Mouse (Mus musculus) left cerebral cortex, adult 11 months (tissue): ENCODE measurements around the gene Ptpn3.
"Not testable (repeated sequence)": the region's sequence is repeated elsewhere in the genome, so short reads cannot be mapped to it uniquely, and the experiment has no call there.

ENCODE experiments used
- DNase-seq: peaks from one replicate; pipeline ENCODE4 v3.0.0; 2022; ENCODE audit warnings: low spot score

Gene Ptpn3

DNA sequence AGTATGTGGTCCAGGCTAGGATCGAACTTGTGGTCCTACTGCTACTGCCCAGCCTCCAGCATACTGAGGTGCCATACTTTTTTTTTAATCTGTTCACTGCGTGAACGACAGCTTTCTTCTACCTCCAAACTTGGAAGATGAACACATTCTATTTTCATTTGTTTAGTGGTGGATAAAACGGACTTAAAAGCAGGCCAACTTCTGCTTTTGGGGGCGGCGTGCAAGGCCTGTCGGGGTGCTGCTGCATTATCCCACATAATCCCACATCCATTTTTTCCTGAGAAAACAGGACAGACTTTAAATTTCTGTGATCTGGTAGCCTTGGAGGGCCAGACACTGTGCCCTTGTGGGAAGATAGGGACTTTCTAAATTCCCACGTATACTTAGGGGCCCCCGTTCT is 83.9 kb downstream of the Ptpn3 start:
- DNase-seq, result no peak

DNA sequence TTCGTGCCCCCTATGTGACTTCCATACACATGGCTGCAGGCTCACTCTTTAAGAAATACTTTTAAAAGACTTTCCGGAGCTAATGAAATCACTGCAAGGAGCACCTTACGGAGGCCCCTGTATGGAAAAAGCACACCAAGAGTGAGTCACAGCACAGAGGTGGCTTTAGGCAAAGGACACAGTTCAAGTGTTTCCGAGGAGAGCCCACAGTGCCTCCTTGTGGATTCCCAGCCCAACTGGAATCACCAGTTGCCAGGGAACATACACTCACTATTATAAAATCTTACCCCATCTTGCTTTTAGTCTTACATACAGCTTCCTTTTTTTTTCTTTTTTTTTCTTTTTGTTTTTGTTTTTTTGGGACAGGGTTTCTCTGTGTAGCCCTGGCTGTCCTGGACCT is 85.1 kb downstream of the Ptpn3 start:
- no peak for DNase-seq

GRCm38 (mm10) chr4:57214852-57215251 is 86.8 kb downstream of the Ptpn3 start:
- no peak for DNase-seq

DNA sequence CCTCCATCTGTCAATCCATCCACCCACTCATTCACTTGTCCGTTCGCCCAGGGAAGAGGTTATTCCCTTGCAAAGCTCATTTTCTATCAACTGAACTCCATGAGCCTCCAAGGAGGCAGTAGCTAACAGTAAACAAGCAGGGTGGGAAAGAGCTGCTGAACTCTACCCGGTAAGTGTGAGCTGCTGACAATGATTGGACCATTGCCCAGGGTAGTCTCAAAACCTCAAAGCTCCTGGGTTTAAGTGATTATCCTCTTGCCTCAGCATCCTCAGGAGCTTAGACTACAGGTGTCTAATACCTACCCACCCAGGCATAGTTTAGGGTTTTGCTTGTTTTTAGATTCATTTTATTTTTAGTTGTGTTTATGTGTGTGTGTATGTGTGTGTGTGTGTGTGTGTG is 87.5 kb downstream of the Ptpn3 start:
- DNase-seq, result no peak

- no peak for DNase-seq
Measured at GRCm38 (mm10) chr4:57211706-57212105, 89.9 kb downstream of the Ptpn3 start.

DNA sequence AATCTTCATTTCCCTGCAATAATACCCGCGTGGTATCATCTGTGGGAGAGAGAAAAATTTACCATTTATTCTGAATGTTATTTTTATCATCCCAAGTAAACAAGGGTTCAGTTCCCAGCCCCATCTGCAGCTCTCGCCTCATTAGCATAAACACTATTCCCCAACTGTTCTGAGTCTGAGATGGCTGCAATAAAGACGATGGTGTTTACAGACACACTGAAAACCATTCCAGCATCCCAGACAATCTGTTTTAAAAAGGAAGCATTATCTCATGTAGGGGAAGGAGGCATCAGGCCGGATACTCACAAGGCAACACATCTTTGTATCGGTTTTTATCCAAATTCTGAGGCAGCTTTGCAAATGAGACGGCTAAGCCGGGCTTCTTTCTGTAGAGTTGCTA is 95.7 kb downstream of the Ptpn3 start:
- DNase-seq, result no peak

GRCm38 (mm10) chr4:57204780-57205179 is 96.9 kb downstream of the Ptpn3 start:
- no peak for DNase-seq

DNA sequence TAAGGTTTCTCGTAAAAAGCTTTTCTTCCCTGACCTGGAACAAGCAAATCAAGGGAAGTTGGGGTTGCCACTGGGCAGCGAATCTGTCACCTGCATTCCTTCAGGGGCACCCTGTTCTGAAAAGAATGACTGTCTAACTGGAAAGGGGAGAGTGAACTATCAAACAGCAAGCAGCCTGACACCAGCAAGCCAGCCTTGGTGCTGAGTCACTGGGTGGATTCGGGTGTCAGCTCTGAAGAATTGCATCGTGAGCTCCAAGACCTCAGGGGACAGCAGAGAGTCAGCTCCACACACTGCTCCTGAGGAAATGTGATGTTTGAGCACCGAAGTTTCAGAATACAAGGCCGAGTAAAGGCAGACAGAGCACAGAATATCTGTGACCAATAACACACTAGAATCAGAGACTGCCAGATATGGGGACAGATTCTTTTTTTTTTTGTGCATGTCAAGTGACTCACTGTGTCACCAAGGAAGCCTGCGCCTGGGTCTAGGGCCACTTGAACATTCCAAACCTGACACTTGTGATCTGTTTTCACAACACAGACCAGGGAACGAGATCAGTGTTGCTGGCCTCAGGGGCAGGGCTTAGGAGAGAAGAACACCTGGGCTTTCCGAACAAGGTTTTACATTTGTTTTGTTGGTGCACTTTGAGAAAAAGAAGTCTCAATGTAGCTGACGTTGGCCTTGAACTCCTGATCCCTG is 98.8 kb downstream of the Ptpn3 start:
- no peak for DNase-seq

DNA sequence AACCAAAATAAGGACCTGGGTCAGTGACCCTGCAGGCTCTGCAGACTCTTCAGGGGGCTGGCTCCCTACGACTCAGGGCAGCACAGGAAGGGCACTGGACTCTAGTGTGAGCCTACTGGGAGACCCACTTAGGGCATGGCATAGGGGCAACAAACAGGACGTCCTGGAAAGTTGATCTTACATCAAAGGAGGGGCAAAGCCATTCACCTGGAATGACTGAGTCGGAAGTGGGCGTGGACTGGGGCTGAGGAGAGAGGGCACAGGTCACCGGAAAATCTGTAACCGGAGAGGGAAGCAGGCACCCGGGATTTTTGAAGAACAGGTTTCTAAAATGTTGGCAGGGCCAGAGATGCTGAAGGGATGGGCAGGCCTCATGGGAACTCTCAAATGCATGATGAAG is 99.5 kb downstream of the Ptpn3 start:
- DNase-seq, result no peak

DNA sequence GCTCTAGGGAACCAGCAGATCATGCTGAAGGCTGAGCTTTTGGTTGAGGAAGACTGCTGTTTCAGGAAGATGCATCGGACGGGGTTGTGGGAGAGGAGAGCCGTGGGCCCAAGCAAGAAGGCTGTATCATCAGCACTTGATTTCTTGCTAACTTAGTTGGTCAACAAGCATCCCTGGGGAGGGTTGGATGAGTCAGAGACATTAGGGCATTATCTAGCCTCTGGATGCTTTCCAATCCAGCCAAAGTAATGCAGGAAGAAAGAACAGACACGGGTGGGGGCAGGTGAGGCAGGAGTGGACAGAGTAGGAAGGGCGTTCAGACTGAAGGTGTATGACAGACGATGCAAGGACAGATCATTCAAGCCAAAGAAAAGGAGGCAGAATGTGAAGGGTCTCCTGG is 101.0 kb downstream of the Ptpn3 start:
- DNase-seq, result no peak

DNA sequence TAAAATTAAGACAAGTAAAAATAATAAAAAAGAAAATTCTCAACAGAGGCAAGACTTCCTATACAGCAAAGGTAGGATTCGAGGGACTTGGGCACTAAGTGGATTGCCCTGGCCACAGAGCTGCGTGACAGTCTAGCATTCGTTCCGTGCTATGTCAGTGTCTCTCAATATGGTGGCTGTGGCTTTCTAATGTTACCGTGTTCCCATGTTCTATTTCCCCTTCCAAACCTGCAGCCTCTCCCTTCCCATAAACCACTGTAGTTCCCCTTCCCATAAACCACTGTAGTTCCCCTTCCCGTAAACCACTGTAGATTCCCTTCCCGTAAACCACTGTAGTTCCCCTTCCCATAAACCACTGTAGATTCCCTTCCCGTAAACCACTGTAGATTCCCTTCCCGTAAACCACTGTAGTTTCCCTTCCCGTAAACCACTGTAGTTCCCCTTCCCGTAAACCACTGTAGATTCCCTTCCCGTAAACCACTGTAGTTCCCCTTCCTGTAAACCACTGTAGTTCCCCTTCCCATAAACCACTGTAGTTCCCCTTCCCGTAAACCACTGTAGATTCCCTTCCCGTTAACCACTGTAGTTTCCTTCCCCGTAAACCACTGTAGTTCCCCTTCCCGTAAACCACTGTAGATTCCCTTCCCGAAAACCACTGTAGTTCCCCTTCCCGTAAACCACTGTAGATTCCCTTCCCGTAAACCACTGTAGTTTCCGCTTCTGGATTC is 102.8 kb downstream of the Ptpn3 start:
- DNase-seq, result not testable (repeated sequence)

DNA sequence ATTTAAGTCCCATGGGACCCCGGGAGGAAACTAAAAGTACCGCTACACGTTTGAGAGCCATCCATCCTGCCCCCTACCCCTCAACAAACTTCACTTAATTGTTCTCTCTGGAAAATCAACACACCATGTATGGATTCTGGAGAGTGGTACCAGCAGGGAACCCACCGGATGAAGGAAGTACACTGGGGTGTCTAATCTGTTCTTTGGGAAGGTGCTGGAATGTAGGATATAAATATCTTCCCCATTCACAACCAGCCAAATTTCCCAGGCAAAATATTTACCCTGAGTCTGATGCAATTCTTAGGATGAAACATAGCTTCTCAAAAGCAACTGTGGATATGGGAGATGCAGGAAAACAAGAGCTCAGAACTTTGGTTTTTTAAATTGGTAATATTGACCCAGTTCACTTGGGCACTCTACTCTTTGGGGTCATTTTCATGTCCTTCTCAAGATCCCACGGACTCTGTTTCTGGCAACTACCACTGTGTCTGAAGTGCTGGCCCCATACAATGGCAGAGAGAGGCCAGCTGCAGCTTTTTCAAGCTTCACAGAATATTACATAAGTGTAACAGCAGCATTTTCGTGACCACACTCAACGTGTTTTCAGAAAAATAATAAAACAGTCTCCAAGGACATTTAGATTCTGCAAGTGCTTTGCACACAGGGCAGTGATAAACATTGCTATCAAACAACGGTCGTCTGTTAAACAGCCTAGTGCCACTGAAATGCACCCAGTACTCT is 109.9 kb downstream of the Ptpn3 start:
- no peak for DNase-seq

- DNase-seq, result no peak
Measured at GRCm38 (mm10) chr4:57189881-57190280, 111.8 kb downstream of the Ptpn3 start.

DNA sequence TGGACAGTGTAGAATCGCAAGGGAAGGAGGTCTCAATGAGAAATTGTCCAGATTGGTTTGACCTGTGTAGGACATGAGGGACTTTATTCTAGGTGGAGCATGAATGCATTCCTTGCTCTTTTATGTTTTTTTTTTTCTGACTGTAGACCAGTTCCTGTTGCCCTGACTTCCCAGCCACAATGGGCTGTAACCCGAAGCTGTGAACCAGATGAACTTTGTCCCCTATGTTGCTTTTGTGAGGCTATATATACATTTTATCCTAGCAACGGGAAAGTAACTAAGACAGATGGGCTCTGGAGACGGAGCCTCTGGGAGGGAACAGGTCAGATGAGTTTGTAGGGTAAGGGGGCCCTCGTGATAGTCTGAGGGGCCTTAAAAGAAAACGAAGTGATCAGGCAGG is 115.6 kb downstream of the Ptpn3 start:
- DNase-seq, result no peak

GRCm38 (mm10) chr4:57185462-57185861 is 116.2 kb downstream of the Ptpn3 start:
- DNase-seq, result no peak

- DNase-seq, result no peak
Measured at GRCm38 (mm10) chr4:57183493-57183892, 118.1 kb downstream of the Ptpn3 start.

DNA sequence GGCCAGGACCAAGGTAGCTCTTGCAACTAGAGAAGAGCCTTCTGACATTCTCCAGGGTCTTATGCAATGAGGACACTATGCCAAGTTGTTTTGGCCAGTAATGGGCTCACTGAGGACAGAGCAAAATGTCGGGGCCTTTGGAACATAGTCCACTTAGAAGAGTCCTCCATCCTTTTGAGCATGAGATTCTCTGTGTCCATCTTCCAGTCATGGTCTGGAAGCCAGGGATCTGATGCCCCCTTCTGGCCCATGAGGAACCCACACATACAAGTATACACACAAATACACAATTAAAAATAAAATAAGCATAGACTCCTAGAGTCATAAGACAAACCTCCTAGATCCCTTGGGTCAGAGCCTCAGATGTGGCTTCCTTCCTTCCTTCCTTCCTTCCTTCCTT is 120.1 kb downstream of the Ptpn3 start:
- no peak for DNase-seq

DNA sequence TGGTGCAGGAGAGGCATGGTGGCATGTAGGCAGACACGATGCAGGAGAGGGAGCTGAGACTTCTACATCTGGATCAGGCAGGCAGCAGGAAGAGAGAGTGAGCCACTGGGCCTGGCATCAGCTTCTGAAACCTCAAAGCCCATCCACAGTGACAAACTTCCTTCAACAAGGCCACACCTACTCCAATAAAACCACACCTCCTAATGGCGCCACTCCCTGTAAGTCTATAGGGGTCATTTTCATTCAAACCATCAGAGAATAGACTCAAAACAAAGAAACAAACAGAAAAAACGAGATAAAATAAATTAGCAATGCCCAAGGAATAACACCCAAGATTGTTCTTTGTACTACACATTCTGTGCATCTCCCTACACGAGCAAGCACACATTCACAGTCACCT is 122.8 kb downstream of the Ptpn3 start:
- no peak for DNase-seq

GRCm38 (mm10) chr4:57175329-57175728 is 126.3 kb downstream of the Ptpn3 start:
- DNase-seq, result no peak

DNA sequence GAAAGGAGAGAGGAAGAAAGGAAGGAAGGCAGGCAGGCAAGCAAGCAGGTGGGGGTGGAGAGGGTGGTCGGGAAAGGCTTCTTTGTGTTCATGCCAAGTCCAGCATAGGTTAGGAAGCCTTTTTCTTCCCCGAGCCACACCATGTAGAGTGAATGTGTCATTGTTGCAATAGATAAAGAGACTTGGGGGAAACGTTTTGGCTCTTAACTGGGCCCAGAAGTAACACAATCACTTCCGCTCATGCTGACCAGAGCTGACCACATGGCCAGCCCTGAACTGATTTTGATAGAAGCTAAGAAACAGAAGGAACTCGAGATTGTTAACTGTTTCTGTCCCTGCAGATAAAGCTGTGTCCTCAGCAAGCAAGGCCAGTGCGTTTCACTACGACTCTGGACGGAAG is 128.8 kb downstream of the Ptpn3 start:
- no peak for DNase-seq

DNA sequence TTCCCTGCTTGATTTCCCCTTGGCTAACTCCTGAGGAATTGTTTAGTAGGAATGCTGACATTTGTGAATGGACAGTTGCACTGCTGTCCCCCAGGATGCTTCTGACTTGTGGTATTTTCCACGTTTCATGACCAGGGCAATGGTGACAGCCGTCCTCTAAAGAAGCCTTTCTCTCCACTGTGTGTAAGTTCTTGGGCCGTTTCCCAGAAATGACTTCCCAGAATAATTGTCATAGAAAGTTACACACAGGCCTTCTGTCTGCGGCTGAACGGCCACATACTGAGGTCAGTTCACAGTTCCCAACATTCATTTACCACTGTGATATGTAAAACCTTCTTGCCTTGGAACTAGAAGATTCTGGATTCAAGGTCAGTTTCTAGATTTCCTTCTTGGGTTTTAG is 129.8 kb downstream of the Ptpn3 start:
- DNase-seq, result peak; percentile 26

- no peak for DNase-seq
Measured at GRCm38 (mm10) chr4:57168680-57169079, 133.0 kb downstream of the Ptpn3 start.

DNA sequence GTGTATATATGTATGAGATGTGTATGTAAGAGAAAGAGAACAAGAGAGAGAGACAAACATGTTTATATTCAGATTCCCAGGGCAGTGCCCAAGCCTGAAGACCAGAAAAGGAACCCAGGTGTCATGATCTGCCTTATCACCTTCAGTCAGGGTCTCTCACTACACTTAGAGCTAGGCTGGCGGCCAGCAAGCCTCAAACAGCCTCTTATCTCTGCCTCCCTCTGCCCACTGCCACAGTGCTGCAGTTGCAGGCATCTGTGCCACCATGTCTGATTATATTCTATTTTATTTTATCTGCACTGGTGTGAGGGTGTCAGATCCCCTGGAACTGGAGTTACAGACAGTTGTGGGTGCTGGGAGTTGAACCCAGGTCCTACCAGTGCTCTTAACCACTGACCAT is 133.4 kb downstream of the Ptpn3 start:
- no peak for DNase-seq
